Mouse (Mus musculus) lung, adult 2 months (tissue): Measurements from ENCODE around the gene Xntrpc. TPM values are rescaled to one million over a fixed set of nuclear protein-coding genes. Genes with fewer than 3 reads are reported as not detected.

ENCODE experiments used
- DNase-seq: peaks from one replicate; pipeline ENCODE4 v3.0.0; 2022
- H3K4me1 ChIP-seq: fragments of 200-500 bp; 2 replicates; pipeline ENCODE4 v1.6.1; 2011; ENCODE audit warnings: low read length; ENCODE audit not compliant: control insufficient read depth, insufficient read depth
- H3K4me3 ChIP-seq: fragments of 200-500 bp; replicated peaks from 2 replicates; pipeline ENCODE3; 2011; ENCODE audit warnings: low read depth, mild to moderate bottlenecking, control low read depth, low read length; ENCODE audit errors: extremely low read depth
- CTCF ChIP-seq: fragments of 200-500 bp; IDR thresholded peaks from 2 replicates; pipeline ENCODE4 v1.5.1; 2011; ENCODE audit warnings: mild to moderate bottlenecking, low read length, control low read depth; ENCODE audit not compliant: insufficient read depth
- POLR2A ChIP-seq: fragments of 200-500 bp; IDR thresholded peaks from 2 replicates; pipeline ENCODE4 v1.6.1; 2011; ENCODE audit warnings: low read depth, mild to moderate bottlenecking, control low read depth, low read length, borderline replicate concordance; ENCODE audit errors: extremely low read depth
- WGBS: fragments of 180-500 bp; shearing (Covaris S2); methylation state at CpG from one replicate; pipeline ENCODE4 v1.1.7; 2018; 5-methylcytosine and 5-hydroxymethylcytosine counted together
- polyA plus RNA-seq: library from polyadenylated mRNA; depleted of rRNA; stranded (reverse); fragments of >200 nt; gene quantifications from 2 replicates; pipeline ENCODE4 v1.2.3, GENCODE M21; 2012

Xntrpc gene
- polyA plus RNA-seq, 1 experiment = 3.0 TPM

GRCm38 (mm10) chr7:102076714-102077296 lies 11.3 kb downstream of the Xntrpc start:
- no peaks in the 10 kb centered on the region for H3K4me1 ChIP-seq
- WGBS = 72% methylated on average over 7 of the region's 7 CpGs
- DNase-seq = no peak

GRCm38 (mm10) chr7:102078517-102078916 lies 13.0 kb downstream of the Xntrpc start:
- WGBS = 72% methylated on average over 7 of the region's 7 CpGs
- no peak for DNase-seq
- H3K4me1 ChIP-seq = no peaks in the 10 kb centered on the region
- H3K4me3 ChIP-seq = no peak overlapping the region
- TF ChIP-seq CTCF = peak; percentile 37; the same call in 1 of the 2 replicates
- no peak for TF ChIP-seq POLR2A

More at GRCm38 (mm10) chr7:102076714-102077296, 11.3 kb downstream of the Xntrpc start:
- TF ChIP-seq CTCF (peak; percentile 67), POLR2A (no peak)
- no peak overlapping the region for H3K4me3 ChIP-seq

GRCm38 (mm10) chr7:102080311-102080710 lies 14.8 kb downstream of the Xntrpc start:
- Histone ChIP-seq H3K4me1 (no peaks in the 10 kb centered on the region), H3K4me3 (no peak overlapping the region)
- TF ChIP-seq CTCF (no peak), POLR2A (no peak)
- 72% methylated on average over 8 of the region's 8 CpGs for WGBS
- DNase-seq = no peak

GRCm38 (mm10) chr7:102081784-102082183 lies 16.3 kb downstream of the Xntrpc start:
- no peak overlapping the region for H3K4me3 ChIP-seq
- H3K4me1 ChIP-seq = no peaks in the 10 kb centered on the region
- 95% methylated on average over 5 of the region's 5 CpGs for WGBS
- TF ChIP-seq POLR2A (no peak), CTCF (no peak)
- no peak for DNase-seq

GRCm38 (mm10) chr7:102082816-102083215 lies 17.3 kb downstream of the Xntrpc start, which contains the start of gene Trpc2:
TSS of gene Trpc2 (plus strand) at chr7:102083116.
- TF ChIP-seq CTCF (no peak), POLR2A (no peak)
- Histone ChIP-seq H3K4me1 (no peaks in the 10 kb centered on the region), H3K4me3 (no peak within 1 kb of the TSS)
- no peak for DNase-seq
- 79% methylated on average over 5 of the region's 5 CpGs for WGBS

GRCm38 (mm10) chr7:102084041-102084696 lies 18.7 kb downstream of the Xntrpc start:
- no peak for TF ChIP-seq CTCF
- TF ChIP-seq POLR2A = no peak
- 84% methylated on average over 26 of the region's 26 CpGs for WGBS
- no peak for DNase-seq
- H3K4me3 ChIP-seq = no peak overlapping the region
- H3K4me1 ChIP-seq = no peaks in the 10 kb centered on the region

GRCm38 (mm10) chr7:102087336-102087735 lies 21.8 kb downstream of the Xntrpc start:
- no peak for DNase-seq
- WGBS = 65% methylated on average over 4 of the region's 4 CpGs
- no peak for TF ChIP-seq POLR2A
- no peak for TF ChIP-seq CTCF
- Histone ChIP-seq H3K4me1 (no peaks in the 10 kb centered on the region), H3K4me3 (no peak overlapping the region)

GRCm38 (mm10) chr7:102099760-102100661 lies 34.5 kb downstream of the Xntrpc start:
- TF ChIP-seq CTCF = no peak
- no peak for TF ChIP-seq POLR2A
- WGBS = 9% methylated on average over 30 of the region's 30 CpGs
- no peak for DNase-seq
- H3K4me1 ChIP-seq = peaks cover 2% of the 10 kb centered on the region; the same call in 1 of the 2 replicates
- H3K4me3 ChIP-seq = peak overlapping the region; percentile 25

GRCm38 (mm10) chr7:102100868-102101267 lies 35.4 kb downstream of the Xntrpc start:
- Histone ChIP-seq H3K4me3 (no peak overlapping the region), H3K4me1 (peaks cover 2% of the 10 kb centered on the region; the same call in 1 of the 2 replicates)
- no peak for DNase-seq
- TF ChIP-seq POLR2A = no peak
- TF ChIP-seq CTCF = no peak
- WGBS = 68% methylated on average over 5 of the region's 5 CpGs
